In the genomic region with DNA sequence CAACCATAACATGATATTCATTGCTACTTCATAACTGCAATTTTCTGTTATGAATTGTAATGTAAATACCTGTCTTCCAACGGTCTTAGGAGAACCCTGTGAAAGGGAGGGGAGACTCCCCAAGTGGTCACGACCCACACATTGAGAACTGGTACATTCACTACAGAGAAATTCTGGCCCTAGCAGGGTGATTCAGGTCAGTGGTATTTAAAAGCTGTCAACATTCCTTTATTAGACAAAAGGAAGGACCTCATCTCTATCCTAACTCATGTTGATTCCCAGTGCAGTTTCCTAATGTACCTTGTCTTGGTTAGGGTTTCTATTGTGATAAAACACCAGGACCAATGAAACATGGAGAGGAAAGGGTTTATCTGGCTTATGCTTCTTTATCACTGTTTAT, we compare ENCODE assay signal across 20 mouse cellular contexts. TPM values are rescaled to one million over a fixed set of nuclear protein-coding genes. Genes with fewer than 3 reads are reported as not detected.
A peak's percentile ranks its signal among the peaks of the same experiment; 100 is the strongest.
DNase-seq lines count a peak whose midpoint lies in the region; TF ChIP-seq lines count a peak whose summit lies in the region.
"Had no signal": no experiment of that assay in that cellular context is flagged by ENCODE, and none has a peak within 500 bp of the region (broad histone marks: within the 10 kb centered on the region; RNA-seq: fewer than 3 reads in every experiment).

No protein-coding gene starts in this region.

- H3K9ac ChIP-seq in MEL (ENCODE audit: control insufficient read depth, low read depth, low read length, poor library complexity, severe bottlenecking) = no peak overlapping the region
- H3K9ac ChIP-seq: embryonic facial prominence, embryonic 12.5 days; forebrain, embryonic 13.5 days; forebrain, embryonic 15.5 days; forebrain, postnatal 0 days had no signal

- TF ChIP-seq POLR2A in MEL (IDR thresholded peaks at IDR 0.05; ENCODE audit: control insufficient read depth in 1 of 2, insufficient read depth in 1 of 2, low read depth in 1 of 2, low read length in 2 of 2, poor library complexity in 1 of 2) = no peak

- DNase-seq in 3T3-L1 (ENCODE audit: low read depth, low spot score) (peak; percentile 62), MEL (ENCODE audit: low read depth, low spot score) (no peak), NIH3T3 (ENCODE audit: low read depth) (peak; percentile 33), adipocyte (ENCODE audit: low spot score) (no peak)
- no peak for DNase-seq in adrenal gland, postnatal 25 days
- DNase-seq: adrenal gland, adult 8-10 months; adrenal gland, postnatal 14 days; B cell, adult 2 months; cerebellum, adult 11-12 months; cerebellum, adult 2 months; cerebellum, adult 9-10 months; cerebellum, postnatal 10 days; cerebellum, postnatal 25 days; forebrain, postnatal 0 days had no signal

- no peak for TF ChIP-seq EP300 in MEL (IDR thresholded peaks at IDR 0.05; ENCODE audit: low read depth in 1 of 2, low read length in 2 of 2)

- no peaks in the 10 kb centered on the region for H3K79me2 ChIP-seq in MEL (ENCODE audit: control insufficient read depth, insufficient read depth, low read length, poor library complexity)

- H3K9me3 ChIP-seq in MEL (replicated peaks; ENCODE audit: insufficient read depth, low read length) = no peaks in the 10 kb centered on the region
- H3K9me3 ChIP-seq: embryonic facial prominence, embryonic 10.5 days; embryonic facial prominence, embryonic 12.5 days; forebrain, embryonic 13.5 days; forebrain, embryonic 15.5 days had no signal

- TF ChIP-seq RAD21 in MEL (IDR thresholded peaks at IDR 0.05; ENCODE audit: low read depth, low read length) = no peak

- H3K27ac ChIP-seq in MEL (ENCODE audit: control insufficient read depth, low read depth, low read length) = no peak overlapping the region
- H3K27ac ChIP-seq: embryonic facial prominence, embryonic 10.5 days; embryonic facial prominence, embryonic 12.5 days; forebrain, embryonic 13.5 days; forebrain, embryonic 15.5 days had no signal

- H3K4me3 ChIP-seq in MEL (ENCODE audit: control insufficient read depth in 1 of 2, insufficient read depth in 1 of 2, low read depth in 2 of 2, low read length in 2 of 2) = no peak overlapping the region
- H3K4me3 ChIP-seq: embryonic facial prominence, embryonic 10.5 days; embryonic facial prominence, embryonic 12.5 days; forebrain, embryonic 13.5 days; forebrain, embryonic 15.5 days had no signal

- H3K27me3 ChIP-seq in MEL (ENCODE audit: control insufficient read depth in 1 of 2, insufficient read depth in 2 of 2, low read length in 2 of 2) = no peaks in the 10 kb centered on the region; a peak in 2 of 4 replicates
- H3K27me3 ChIP-seq: CH12.LX; embryonic facial prominence, embryonic 12.5 days; forebrain, embryonic 13.5 days; forebrain, embryonic 15.5 days had no signal

- H3K36me3 ChIP-seq in MEL (ENCODE audit: control insufficient read depth in 1 of 2, insufficient read depth in 2 of 2, low read length in 2 of 2) = peaks cover 0 to 10% of the 10 kb centered on the region in 2 experiments; a peak in 2 of 4 replicates
- H3K36me3 ChIP-seq: embryonic facial prominence, embryonic 10.5 days; embryonic facial prominence, embryonic 12.5 days; forebrain, embryonic 15.5 days; G1E had no signal

- no peak for TF ChIP-seq CTCF in MEL (IDR thresholded peaks at IDR 0.05 in 2 of 3, conservative IDR thresholded peaks at IDR 0.05 in 1 of 3; ENCODE audit: control insufficient read depth in 1 of 3, insufficient read depth in 1 of 3, low read depth in 2 of 3, low read length in 3 of 3, poor library complexity in 1 of 3, severe bottlenecking in 1 of 3)

- H3K4me1 ChIP-seq in MEL (ENCODE audit: control insufficient read depth in 1 of 2, insufficient read depth in 2 of 2, low read length in 2 of 2) = peaks cover 2 to 6% of the 10 kb centered on the region in 2 experiments; a peak in 3 of 4 replicates
- H3K4me1 ChIP-seq: embryonic facial prominence, embryonic 10.5 days; embryonic facial prominence, embryonic 12.5 days; forebrain, embryonic 13.5 days; forebrain, embryonic 15.5 days had no signal

TF ChIP-seq in MEL, 35 proteins besides CTCF, POLR2A, EP300 and RAD21:
- TF ChIP-seq NELFE (IDR thresholded peaks at IDR 0.05; ENCODE audit: low read depth, low read length) (no peak), USF1 (IDR thresholded peaks at IDR 0.05; ENCODE audit: low read depth, low read length) (no peak), GATA1 (IDR thresholded peaks at IDR 0.05; ENCODE audit: low read depth, low read length) (0 out of 2 replicates have a peak, but pooled peaks have one; percentile 20)

RNA-seq across cellular contexts. Expression of a gene that starts 20.9 kb away (rescaled TPM):
- total RNA-seq in MEL (2012; rRNA removed) = 36.6 and 36.7 TPM in 2 replicates
- polyA plus RNA-seq in MEL (2012; ENCODE audit: insufficient read depth in 1 of 2, insufficient read length in 2 of 2, low read depth in 1 of 2, low replicate concordance in 2 of 2, missing spikeins in 1 of 2) = 10 to 100 TPM; 45.4 to 52.0 TPM
- 40.4 and 45.4 TPM in 2 replicates for total RNA-seq in adrenal gland, postnatal 25 days (2021)
- total RNA-seq: CH12.LX had no signal
- polyA plus RNA-seq: G1E had no signal

Comparison
In these comparisons a context has a peak if more than half of its experiments do, and no peak if none do; other contexts are left out.
1. DNase-seq: peak in 3T3-L1 (single experiment) and NIH3T3 (single experiment); none in MEL (single experiment), adrenal gland, postnatal 25 days (single experiment) and adipocyte (single experiment).